Mouse (Mus musculus) T-helper 1 cell (primary cell): ENCODE data around the gene Cnst.

Experiments
- in situ Hi-C: fragments of 300-600 bp; cut with MboI, MseI; formaldehyde crosslinking; loops from one replicate; pipeline ENCODE4 v1.15.1; 2025; ENCODE audit warnings: high pct_unique_total_duplicates

Gene Cnst

GRCm38 (mm10) chr1:179553197-179553948, 7.2 kb downstream of the Cnst start:
- in situ Hi-C loops = no loop called here

DNA sequence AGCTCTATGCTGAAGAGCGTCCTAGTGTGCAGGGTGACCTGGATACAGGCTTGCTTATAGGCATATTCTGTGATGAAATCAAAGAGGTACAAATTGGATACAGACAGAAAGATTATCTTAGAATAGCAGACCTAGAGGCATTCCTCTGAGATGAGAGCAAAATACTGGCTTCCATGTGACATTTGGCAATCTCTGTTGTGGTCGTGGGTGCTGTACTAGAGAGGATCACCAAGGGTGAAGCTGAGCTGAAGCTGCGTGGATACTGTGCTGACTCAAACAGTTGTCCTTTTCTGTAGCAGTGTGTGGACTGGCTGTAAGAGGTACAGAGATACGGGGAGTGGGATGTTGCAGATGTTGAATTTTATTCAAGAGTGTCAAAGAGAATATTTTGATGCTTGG, 7.8 kb downstream of the Cnst start:
- in situ Hi-C loops = no loop called here

- in situ Hi-C loops = no loop called here
These were observed 10.8 kb downstream of the Cnst start for GRCm38 (mm10) chr1:179556921-179557320.

GRCm38 (mm10) chr1:179559446-179560194, 13.4 kb downstream of the Cnst start:
- in situ Hi-C loops = no loop called here

DNA sequence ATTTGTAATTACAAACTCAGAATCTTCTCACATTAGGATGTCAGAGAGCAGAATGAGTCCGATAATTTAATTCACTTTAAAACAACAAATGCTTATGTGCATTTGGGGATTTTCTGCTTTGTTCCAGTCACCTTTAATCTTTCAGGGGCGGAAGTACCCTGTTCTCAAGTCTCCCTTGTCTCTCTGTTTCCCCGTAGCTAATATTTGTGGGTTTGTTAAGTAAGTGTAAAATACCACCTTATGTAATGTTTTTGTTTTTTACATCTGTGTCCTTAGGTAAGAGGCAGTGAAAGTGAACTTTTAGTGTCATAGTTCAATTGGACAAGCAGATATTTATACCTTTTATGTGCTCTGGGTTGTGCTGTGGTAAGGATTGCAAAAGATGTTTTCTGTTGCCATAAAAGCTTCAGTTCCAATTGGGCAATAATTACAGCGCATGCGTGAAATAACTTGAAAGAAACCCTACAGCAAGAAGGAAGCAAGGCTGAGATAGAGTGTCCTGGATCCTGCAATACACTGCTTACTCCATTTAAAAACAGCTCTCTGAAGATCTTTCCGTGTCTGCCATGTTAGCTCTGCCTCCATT, 14.8 kb downstream of the Cnst start:
- in situ Hi-C loops = no loop called here

- in situ Hi-C loops = no loop called here
These were observed 17.0 kb downstream of the Cnst start for GRCm38 (mm10) chr1:179563211-179563610.

DNA sequence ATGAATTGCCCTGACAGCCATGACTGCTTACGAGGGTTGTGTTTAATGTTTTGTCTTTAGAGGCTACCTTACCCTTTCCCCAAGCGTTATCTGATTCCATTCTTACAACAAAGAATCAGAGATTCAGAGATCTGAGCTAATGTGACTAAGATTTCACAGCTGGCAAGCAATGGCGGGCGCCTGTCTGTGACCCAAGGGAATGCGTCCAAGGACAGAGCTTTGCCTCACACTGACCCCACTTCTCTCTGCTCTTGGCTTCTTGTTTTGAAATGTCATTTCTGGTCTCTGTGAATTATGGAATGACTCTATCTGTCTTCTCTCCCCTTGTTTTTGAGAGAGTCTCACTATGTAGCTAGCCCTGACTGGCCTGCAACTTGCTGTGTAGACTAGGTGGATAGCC, 17.8 kb downstream of the Cnst start:
- in situ Hi-C loops = no loop called here

DNA sequence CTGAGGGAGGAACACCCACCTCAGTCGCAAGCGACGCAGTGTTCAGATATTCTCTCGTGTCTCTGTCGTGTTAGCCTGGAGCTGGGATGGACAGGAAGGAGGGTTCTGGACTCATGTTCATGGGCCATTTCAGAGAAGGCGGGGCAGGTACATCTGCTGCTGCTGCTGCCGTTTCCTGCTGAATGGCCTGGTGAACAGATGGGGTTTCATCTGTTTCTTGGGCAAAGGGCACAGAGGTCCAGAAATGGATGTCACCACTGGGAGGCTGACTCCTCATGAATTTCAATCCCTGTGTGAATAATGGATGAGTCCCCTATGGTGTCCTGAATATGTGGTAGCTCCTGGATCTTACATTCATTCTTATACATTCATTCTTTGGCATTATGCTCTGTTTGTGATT, 21.4 kb downstream of the Cnst start:
- in situ Hi-C loops = no loop called here

- in situ Hi-C loops = no loop called here
These were observed 22.7 kb downstream of the Cnst start for GRCm38 (mm10) chr1:179568690-179569398.

GRCm38 (mm10) chr1:179570482-179570881, 24.3 kb downstream of the Cnst start:
- in situ Hi-C loops = no loop called here

DNA sequence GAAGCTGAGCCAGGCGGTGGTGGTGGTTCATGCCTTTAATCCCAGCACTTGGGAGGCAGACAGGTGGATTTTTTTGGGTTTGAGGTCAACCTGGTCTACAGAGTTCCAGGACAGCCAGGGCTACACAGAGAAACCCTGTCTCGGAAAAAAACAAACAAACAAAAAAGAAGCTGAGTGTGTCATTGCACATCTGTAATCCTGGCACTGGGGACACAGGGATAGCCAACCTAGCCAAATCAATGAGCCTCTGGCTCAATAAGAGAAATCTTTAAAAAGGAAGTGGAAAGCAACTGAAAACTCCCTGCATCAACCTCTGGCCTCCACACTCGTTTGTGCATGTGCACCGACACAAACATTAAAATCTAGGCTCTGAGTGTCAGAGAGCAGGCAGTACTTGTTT, 25.5 kb downstream of the Cnst start:
- in situ Hi-C loops = no loop called here

GRCm38 (mm10) chr1:179573650-179574206, 27.6 kb downstream of the Cnst start:
- in situ Hi-C loops = no loop called here

DNA sequence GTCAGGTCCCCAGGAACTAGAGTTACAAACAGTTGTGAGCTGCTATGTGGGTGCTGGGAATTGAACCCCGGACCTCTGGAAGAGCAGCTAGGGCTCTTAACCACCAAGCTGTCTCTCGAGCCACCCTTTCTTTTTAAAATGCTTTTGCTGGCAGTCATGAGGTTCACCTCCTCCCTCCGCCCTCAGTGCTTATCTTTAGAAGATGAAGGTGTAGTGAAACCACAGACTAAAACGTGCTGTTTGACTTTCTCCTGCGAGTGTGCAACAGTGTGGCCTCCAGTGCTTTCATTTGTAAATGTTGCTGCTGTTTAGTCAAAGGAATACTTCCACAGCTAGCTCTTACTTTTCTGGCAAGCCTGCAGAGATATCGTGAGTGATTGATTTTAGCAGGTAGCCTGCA, 32.5 kb downstream of the Cnst start:
- in situ Hi-C loops = no loop called here

DNA sequence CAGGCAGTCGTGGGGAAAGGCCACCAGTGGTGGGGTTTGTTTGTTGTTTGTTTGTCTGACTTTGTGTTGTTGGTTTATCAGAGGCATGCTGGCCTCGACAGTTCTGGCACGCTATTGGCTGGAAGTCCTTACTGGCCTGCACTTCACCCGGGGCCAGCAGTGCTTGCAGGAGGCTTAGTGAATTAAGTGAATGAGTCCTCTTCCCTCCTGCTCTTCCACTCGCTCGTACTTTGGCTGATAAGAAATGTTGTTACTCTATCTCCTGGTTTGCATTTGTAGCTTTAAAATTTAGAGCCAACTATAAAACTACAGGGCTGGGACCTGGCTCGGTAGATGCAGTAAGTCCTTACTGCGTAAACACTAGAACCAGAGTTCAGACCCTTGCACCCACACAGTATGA, 34.0 kb downstream of the Cnst start:
- in situ Hi-C loops = no loop called here

- in situ Hi-C loops = no loop called here
These were observed 35.3 kb downstream of the Cnst start for GRCm38 (mm10) chr1:179581422-179581821.

GRCm38 (mm10) chr1:179582021-179582433, 35.9 kb downstream of the Cnst start:
- in situ Hi-C loops = no loop called here

GRCm38 (mm10) chr1:179583090-179583489, 36.9 kb downstream of the Cnst start:
- in situ Hi-C loops = no loop called here

- in situ Hi-C loops = no loop called here
These were observed 38.0 kb downstream of the Cnst start for GRCm38 (mm10) chr1:179584220-179584619.

DNA sequence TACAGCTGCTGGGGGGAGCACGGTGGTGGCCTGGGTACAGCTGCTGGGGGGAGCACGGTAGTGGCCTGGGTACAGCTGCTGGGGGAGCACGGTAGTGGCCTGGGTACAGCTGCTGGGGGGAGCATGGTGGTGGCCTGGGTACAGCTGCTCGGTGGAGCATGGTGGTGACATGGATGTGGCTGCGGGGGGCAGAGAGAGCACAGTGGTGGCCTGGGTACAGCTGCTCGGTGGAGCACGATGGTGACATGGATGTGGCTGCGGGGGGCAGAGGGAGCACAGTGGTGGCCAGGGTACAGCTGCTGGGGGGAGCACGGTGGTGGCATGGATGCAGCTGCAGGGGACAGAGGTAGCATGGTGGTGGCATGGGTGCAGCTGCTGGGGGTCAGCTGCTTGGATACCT, 39.5 kb downstream of the Cnst start:
- in situ Hi-C loops = no loop called here

GRCm38 (mm10) chr1:179586430-179587095, 40.4 kb downstream of the Cnst start:
- in situ Hi-C loops = no loop called here

GRCm38 (mm10) chr1:179588230-179588629, 42.1 kb downstream of the Cnst start:
- in situ Hi-C loops = no loop called here
